Mouse (Mus musculus): ENCODE data around the gene Mib2. TPM values are rescaled to one million over a fixed set of nuclear protein-coding genes. Genes with fewer than 3 reads are reported as not detected.

Mib2 gene
- polyA plus RNA-seq, 1 experiment from 2014 or later = 46.1 TPM

GRCm38 (mm10) chr4:155635766-155636499 lies 33.1 kb downstream of the Mib2 start:
- H3K4me1 ChIP-seq (replicated peaks; ENCODE audit: control insufficient read depth, insufficient read depth, low read length) = no peaks in the 10 kb centered on the region
- H3K36me3 ChIP-seq (replicated peaks; ENCODE audit: control insufficient read depth, insufficient read depth) = peaks cover 94% of the 10 kb centered on the region

DNA sequence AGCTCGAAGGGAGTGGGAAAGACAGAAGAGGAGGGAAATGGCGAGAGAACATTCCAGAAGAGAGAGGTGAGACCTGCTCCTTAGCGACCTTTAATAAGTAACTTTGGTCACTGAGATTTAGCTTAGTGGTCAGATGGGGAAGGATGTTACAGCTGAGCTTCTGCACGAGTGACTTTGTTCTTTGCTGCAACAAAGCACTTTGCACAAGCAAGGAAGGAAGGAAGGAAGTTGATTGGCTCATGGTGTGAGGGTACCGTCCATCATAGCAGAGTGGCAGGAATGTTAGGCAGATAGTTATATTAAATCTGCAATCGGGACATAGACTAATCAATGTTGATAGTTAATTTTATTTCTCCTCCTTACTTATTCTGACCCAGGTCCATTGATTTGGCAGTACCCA lies 38.7 kb downstream of the Mib2 start:
- Histone ChIP-seq H3K4me2 (replicated peaks) (no peak overlapping the region), H3K36me3 (replicated peaks; ENCODE audit: control insufficient read depth, insufficient read depth) (peaks cover 83% of the 10 kb centered on the region), H3K4me1 (replicated peaks; ENCODE audit: control insufficient read depth, insufficient read depth, low read length) (peaks cover 3% of the 10 kb centered on the region), H3K9me3 (ENCODE audit: control insufficient read depth, low read length) (no peaks in the 10 kb centered on the region), H3K27me3 (ENCODE audit: control insufficient read depth, insufficient read depth, low read length) (no peaks in the 10 kb centered on the region), H3K4me3 (replicated peaks; ENCODE audit: low read length) (no peak overlapping the region), H3K27ac (no peak overlapping the region), H3K9ac (no peak overlapping the region)
- ATAC-seq (ENCODE audit: low FRiP score) = no peak
- 91% methylated on average over 6 of the region's 6 CpGs for WGBS
- no peak for DNase-seq (ENCODE audit: low spot score)

More at GRCm38 (mm10) chr4:155635766-155636499, 33.1 kb downstream of the Mib2 start:
- H3K4me2 ChIP-seq (replicated peaks) = no peak overlapping the region
- H3K4me3 ChIP-seq (replicated peaks; ENCODE audit: low read length) = no peak overlapping the region
- no peak overlapping the region for H3K9ac ChIP-seq
- H3K9me3 ChIP-seq (ENCODE audit: control insufficient read depth, low read length) = no peaks in the 10 kb centered on the region
- no peaks in the 10 kb centered on the region for H3K27me3 ChIP-seq (ENCODE audit: control insufficient read depth, insufficient read depth, low read length)
- no peak for DNase-seq (ENCODE audit: low spot score)
- no peak overlapping the region for H3K27ac ChIP-seq
- ATAC-seq (ENCODE audit: low FRiP score) = no peak

DNA sequence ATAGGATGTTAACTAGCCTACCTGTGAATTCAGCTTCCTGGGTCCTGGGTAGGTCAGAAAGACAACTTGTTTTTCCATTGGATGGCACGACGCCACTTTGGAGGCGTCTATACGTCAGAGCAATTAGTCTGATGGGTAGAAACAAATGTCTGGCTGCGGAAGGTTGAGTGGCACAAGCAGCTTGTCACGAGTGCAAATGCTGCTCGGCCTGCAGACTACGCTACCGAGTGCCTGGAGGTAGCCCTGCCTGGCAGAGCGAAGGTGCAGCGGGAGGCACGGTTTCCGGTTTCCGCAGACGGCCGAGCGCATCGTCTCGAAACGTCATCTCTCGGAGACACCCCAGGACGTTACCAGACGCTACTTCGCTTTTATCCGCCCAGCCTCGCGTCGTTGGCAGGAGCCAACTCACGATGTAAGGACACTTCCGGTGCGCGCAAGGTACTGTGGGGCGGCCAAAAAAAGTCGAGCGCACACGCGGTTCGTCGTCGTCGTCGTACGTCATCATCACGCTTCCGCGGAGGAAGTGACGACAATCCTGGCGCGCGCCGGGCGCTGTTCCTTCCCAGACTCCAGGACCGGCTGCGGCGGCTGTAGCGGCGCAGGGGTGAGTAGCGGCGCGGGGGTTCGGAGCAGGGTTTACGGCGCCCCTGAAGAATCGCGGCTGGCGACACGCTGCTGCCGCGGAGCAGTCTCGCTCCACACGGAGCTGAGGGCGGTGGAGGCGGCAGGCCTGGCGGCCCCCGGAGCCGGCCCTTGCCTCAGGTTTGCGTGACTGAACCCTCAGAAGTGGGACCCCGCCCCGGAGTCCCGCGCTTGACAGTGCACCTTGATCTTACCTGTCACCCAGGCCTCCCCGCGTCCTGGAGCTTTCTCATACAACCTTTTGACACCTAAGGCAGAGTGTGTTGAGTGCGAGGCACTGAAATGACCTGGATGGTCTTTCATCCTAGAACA lies 44.4 kb downstream of the Mib2 start, which contains the start of gene Cdk11b:
Gene Cdk11b, plus strand, starts transcription at position 517 of the 954 bp plus-strand sequence.
- no peaks in the 10 kb centered on the region for H3K27me3 ChIP-seq (ENCODE audit: control insufficient read depth, insufficient read depth, low read length)
- H3K9ac ChIP-seq = peak within 1 kb of the TSS; percentile 76
- DNase-seq (ENCODE audit: low spot score) = peak; percentile 100
- H3K4me2 ChIP-seq (replicated peaks) = peak within 1 kb of the TSS; percentile 75
- H3K36me3 ChIP-seq (replicated peaks; ENCODE audit: control insufficient read depth, insufficient read depth) = peaks cover 53% of the 10 kb centered on the region
- peaks cover 12% of the 10 kb centered on the region for H3K4me1 ChIP-seq (replicated peaks; ENCODE audit: control insufficient read depth, insufficient read depth, low read length)
- peak within 1 kb of the TSS; percentile 87 for H3K4me3 ChIP-seq (replicated peaks; ENCODE audit: low read length)
- under 1% methylated on average over 75 of the region's 84 CpGs for WGBS
- no peaks in the 10 kb centered on the region for H3K9me3 ChIP-seq (ENCODE audit: control insufficient read depth, low read length)
- ATAC-seq (ENCODE audit: low FRiP score) = peak; percentile 100
- H3K27ac ChIP-seq = peak within 1 kb of the TSS; percentile 89

GRCm38 (mm10) chr4:155618321-155618720 lies 50.7 kb downstream of the Mib2 start:
- no peak overlapping the region for H3K4me3 ChIP-seq (replicated peaks; ENCODE audit: low read length)
- peaks cover 83% of the 10 kb centered on the region for H3K36me3 ChIP-seq (replicated peaks; ENCODE audit: control insufficient read depth, insufficient read depth)
- H3K4me1 ChIP-seq (replicated peaks; ENCODE audit: control insufficient read depth, insufficient read depth, low read length) = peaks cover under 1% of the 10 kb centered on the region; the same call in 1 of the 2 replicates
- no peak overlapping the region for H3K27ac ChIP-seq
- ATAC-seq (ENCODE audit: low FRiP score) = no peak
- H3K4me2 ChIP-seq (replicated peaks) = no peak overlapping the region
- H3K27me3 ChIP-seq (ENCODE audit: control insufficient read depth, insufficient read depth, low read length) = no peaks in the 10 kb centered on the region
- 94% methylated on average over 5 of the region's 5 CpGs for WGBS
- no peak overlapping the region for H3K9ac ChIP-seq
- H3K9me3 ChIP-seq (ENCODE audit: control insufficient read depth, low read length) = no peaks in the 10 kb centered on the region
- DNase-seq (ENCODE audit: low spot score) = no peak

GRCm38 (mm10) chr4:155613264-155613663 lies 55.7 kb downstream of the Mib2 start:
- Histone ChIP-seq H3K9ac (no peak overlapping the region), H3K4me2 (replicated peaks) (no peak overlapping the region), H3K4me1 (replicated peaks; ENCODE audit: control insufficient read depth, insufficient read depth, low read length) (no peaks in the 10 kb centered on the region), H3K9me3 (ENCODE audit: control insufficient read depth, low read length) (no peaks in the 10 kb centered on the region), H3K27me3 (ENCODE audit: control insufficient read depth, insufficient read depth, low read length) (no peaks in the 10 kb centered on the region), H3K4me3 (replicated peaks; ENCODE audit: low read length) (no peak overlapping the region), H3K27ac (no peak overlapping the region), H3K36me3 (replicated peaks; ENCODE audit: control insufficient read depth, insufficient read depth) (peaks cover 85% of the 10 kb centered on the region)
- ATAC-seq (ENCODE audit: low FRiP score) (no peak), DNase-seq (ENCODE audit: low spot score) (no peak)
- 98% methylated on average over 3 of the region's 3 CpGs for WGBS

DNA sequence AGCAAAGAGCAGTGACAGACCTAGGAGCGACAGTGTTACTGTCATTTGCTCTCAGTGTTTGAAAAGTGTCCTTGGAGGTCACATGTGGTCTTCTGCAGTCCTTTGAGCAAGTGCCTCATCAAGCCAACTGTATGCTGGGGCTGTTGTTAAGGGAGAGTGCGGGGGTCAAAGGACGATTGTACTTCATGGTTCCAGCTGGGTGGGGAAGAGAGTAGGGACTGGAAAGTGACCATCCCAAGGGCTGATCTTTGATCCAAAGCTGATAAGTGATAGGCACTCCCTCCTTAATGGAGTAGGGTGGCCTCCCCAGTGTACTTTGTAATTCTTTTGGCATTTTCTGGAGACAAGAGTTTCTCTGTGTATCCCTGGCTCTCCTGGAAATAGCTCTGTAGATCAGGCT lies 57.1 kb downstream of the Mib2 start:
- H3K27me3 ChIP-seq (ENCODE audit: control insufficient read depth, insufficient read depth, low read length) = no peaks in the 10 kb centered on the region
- peaks cover 71% of the 10 kb centered on the region for H3K36me3 ChIP-seq (replicated peaks; ENCODE audit: control insufficient read depth, insufficient read depth)
- no peak overlapping the region for H3K4me3 ChIP-seq (replicated peaks; ENCODE audit: low read length)
- H3K27ac ChIP-seq = no peak overlapping the region
- DNase-seq (ENCODE audit: low spot score) (no peak), ATAC-seq (ENCODE audit: low FRiP score) (no peak)
- 91% methylated on average over 3 of the region's 3 CpGs for WGBS
- H3K4me2 ChIP-seq (replicated peaks) = no peak overlapping the region
- H3K9ac ChIP-seq = no peak overlapping the region
- no peaks in the 10 kb centered on the region for H3K9me3 ChIP-seq (ENCODE audit: control insufficient read depth, low read length)
- no peaks in the 10 kb centered on the region for H3K4me1 ChIP-seq (replicated peaks; ENCODE audit: control insufficient read depth, insufficient read depth, low read length)

DNA sequence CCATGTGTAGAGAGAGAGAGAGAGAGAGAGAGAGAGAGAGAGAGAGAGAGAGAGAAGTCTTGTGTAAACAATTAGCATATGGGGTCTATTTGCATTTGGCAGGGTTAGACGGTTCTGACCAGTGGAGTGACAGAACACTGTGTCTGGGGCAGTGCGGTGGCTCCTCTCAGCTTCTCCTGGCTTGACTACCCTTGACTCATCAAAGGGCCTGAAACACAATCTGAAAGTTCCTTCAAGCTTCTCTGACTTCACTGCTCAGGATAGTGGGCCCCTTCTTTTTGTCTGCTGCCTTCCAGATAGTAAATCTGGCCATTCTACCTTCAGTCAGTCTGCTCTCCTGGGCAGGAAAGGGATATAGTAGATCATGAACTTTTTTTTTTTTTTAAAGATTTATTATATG lies 62.2 kb downstream of the Mib2 start:
- H3K27ac ChIP-seq = no peak overlapping the region
- DNase-seq (ENCODE audit: low spot score) (no peak), ATAC-seq (ENCODE audit: low FRiP score) (no peak)
- H3K4me3 ChIP-seq (replicated peaks; ENCODE audit: low read length) = no peak overlapping the region
- peaks cover 34% of the 10 kb centered on the region for H3K36me3 ChIP-seq (replicated peaks; ENCODE audit: control insufficient read depth, insufficient read depth)
- no peak overlapping the region for H3K4me2 ChIP-seq (replicated peaks)
- no peaks in the 10 kb centered on the region for H3K9me3 ChIP-seq (ENCODE audit: control insufficient read depth, low read length)
- no peaks in the 10 kb centered on the region for H3K27me3 ChIP-seq (ENCODE audit: control insufficient read depth, insufficient read depth, low read length)
- H3K9ac ChIP-seq = no peak overlapping the region
- H3K4me1 ChIP-seq (replicated peaks; ENCODE audit: control insufficient read depth, insufficient read depth, low read length) = peaks cover 9% of the 10 kb centered on the region; the same call in 1 of the 2 replicates
- WGBS = 73% methylated on average over 2 of the region's 2 CpGs

DNA sequence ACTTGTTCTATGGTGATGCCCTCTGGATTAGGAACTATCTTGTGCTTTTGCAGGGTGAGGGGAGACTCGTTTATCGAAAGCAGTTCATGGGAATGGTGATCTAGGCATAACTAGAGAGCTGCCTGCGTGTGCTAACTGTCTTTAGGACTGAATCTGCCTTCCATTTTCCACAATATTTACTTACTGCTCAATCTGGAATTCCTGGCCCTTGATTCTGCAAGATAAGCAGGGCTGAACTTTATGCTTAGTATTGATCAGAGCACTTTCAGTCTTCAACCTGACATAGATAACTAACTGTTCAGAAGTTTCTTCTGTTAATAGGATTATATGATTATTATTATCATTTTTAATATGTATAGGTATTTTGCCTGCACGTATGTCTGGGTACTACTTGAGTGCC lies 63.9 kb downstream of the Mib2 start:
- no peak for ATAC-seq (ENCODE audit: low FRiP score)
- H3K4me2 ChIP-seq (replicated peaks) = no peak overlapping the region
- WGBS = 96% methylated on average over 4 of the region's 4 CpGs
- DNase-seq (ENCODE audit: low spot score) = no peak
- no peak overlapping the region for H3K27ac ChIP-seq
- no peak overlapping the region for H3K4me3 ChIP-seq (replicated peaks; ENCODE audit: low read length)
- peaks cover 14% of the 10 kb centered on the region; the same call in 1 of the 2 replicates for H3K4me1 ChIP-seq (replicated peaks; ENCODE audit: control insufficient read depth, insufficient read depth, low read length)
- H3K27me3 ChIP-seq (ENCODE audit: control insufficient read depth, insufficient read depth, low read length) = no peaks in the 10 kb centered on the region
- H3K36me3 ChIP-seq (replicated peaks; ENCODE audit: control insufficient read depth, insufficient read depth) = peaks cover 19% of the 10 kb centered on the region
- H3K9ac ChIP-seq = no peak overlapping the region
- H3K9me3 ChIP-seq (ENCODE audit: control insufficient read depth, low read length) = no peaks in the 10 kb centered on the region
